Mouse (Mus musculus) liver, postnatal 0 days (tissue): Measurements from ENCODE around the gene Nudt5.

Experiments used
- CTCF ChIP-seq: sonication (generic); IDR thresholded peaks from 2 replicates; pipeline ENCODE4 v1.5.1; 2016; ENCODE audit warnings: antibody characterized with exemption, low read depth
- EP300 ChIP-seq: IDR thresholded peaks from 2 replicates; pipeline ENCODE4 v1.6.1; 2016; ENCODE audit warnings: antibody characterized with exemption, low read depth, mild to moderate bottlenecking

DNA sequence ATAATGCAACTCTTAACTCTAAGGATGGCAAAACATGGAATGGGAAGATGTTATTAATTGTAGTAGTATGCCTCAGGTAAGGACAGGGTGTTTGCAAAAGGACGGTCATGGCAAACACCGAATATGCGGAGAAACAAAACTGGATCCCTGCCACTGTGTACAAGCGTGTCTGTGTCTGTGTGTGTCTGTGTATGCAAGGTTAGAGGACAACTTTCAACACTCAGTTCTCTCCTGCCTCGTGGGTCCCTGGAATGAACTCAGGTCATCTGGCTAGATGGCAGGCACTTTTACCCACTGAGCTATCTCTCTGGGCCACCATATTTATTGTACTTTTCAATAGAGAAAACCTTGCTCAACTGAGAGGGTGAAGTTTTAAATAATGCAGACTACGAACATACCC is 22.4 kb upstream of the Nudt5 start:
- TF ChIP-seq EP300 (0 out of 2 replicates have a peak, but pooled peaks have one; percentile 44), CTCF (no peak)
